Mouse (Mus musculus): Measurements from ENCODE around the gene Parpbp.

The Parpbp gene

DNA sequence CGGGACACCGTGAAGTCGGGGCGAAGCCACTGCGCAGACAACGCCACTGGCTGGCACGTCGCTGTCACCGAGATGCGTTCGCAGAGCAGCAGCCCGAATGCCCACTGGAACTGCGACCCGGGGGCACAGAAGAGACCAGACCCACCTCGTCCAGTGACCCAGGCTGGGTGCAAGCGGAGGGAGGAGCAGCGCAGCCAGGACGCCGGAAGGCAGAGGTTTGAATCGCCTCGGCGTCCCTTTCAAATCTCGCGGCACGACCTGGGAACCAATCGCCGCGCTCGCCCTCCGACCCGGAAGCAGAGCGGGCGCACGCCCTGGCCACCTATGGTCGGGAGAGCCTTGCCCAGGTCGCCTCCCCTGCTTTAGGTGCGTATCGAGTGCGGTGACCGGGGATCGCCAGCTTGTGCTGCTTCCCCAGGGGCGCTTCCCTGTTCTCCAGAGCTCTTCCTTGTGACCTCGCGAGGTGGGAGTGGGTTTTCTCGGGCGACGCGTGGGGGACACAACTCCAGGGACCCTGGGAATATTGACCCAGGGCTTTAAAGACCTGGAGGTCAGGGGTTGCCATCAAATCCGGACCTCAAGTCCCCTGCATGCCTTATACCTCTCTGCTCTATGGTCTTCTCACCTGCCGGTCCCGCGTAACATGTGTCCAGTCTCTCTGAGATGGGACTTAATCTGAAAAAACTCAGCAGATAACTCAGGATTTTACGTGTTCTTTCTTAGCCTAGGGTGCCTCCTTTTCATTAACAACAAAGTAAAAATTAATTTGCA lies at the start of gene Parpbp, which contains the start of gene Nup37:
Gene Parpbp (minus strand): TSS at position 235 of the 771 bp plus-strand sequence.
Gene Nup37 (plus strand): TSS at position 286 of the 771 bp plus-strand sequence.
- DNase-seq (ENCODE audit: extremely low spot score) = peak; percentile 91

DNA sequence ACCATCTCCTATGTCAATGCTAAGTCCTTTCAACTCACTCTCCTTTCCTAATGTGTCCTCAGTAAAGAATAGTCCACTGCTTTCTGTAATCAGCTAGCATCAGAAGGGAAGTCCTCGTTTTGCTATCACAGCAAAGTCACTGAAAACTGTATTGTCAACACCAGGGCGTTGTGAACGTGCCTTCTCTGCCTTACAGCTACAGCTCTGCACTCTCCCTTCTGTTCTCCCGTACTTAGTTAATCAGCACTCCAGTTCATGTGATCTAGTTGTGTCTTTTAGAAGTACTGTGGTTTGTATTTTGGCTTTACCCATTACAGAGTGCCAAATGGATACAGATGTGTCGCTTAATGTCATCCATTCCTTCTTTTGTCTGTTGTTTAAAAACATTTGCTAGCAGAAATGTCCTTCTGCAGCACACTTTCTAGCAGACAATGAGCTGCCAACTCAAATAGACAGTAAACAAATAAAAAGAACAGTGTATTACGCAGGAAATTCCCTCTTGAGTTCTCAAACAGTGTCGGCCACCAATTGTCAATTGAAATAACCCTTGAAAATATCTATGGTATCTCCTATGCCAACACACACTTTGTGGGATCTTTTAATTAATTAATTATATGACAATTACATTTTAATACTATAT lies 20.8 kb upstream of the Parpbp start:
- no peak for DNase-seq (ENCODE audit: extremely low spot score)

DNA sequence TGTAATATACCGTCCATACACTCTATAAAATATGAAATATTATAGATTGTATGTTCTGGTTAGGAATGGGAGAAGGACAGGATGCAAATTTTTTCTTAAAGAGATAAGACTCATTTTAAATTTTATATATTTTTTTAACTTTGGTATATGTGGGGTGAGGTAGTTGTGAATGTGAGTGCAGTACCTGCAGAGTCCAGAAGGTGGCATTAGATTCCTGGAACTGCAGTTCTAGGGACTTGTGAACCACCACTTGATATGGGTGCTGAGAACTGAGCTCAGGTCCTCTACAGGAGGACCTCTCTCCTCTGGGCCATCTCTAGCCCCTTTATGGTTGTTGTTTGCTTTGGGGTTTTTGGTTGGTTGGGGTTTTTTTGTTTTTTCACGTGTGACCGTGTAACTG lies 19.4 kb upstream of the Parpbp start:
- no peak for DNase-seq (ENCODE audit: extremely low spot score)

DNA sequence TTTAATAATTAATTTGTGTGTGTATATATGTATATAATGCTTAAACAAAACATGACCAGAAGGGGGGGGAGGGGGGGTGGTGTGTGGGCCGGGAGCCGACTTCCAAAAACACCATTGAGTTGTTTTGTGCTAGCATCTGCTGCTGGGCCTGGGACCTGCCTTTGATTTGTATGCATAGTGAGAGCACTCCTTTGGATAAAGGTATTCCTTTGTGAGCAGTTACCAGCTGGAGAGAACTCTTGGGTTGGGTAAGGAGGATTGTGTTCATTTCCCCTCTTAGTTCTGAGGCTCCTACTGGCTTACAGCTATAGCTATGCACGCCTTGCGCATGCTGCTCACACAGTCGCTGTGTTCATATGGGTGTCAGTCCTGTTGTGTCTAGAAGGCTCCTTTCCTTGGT lies 15.9 kb upstream of the Parpbp start:
- no peak for DNase-seq (ENCODE audit: extremely low spot score)

DNA sequence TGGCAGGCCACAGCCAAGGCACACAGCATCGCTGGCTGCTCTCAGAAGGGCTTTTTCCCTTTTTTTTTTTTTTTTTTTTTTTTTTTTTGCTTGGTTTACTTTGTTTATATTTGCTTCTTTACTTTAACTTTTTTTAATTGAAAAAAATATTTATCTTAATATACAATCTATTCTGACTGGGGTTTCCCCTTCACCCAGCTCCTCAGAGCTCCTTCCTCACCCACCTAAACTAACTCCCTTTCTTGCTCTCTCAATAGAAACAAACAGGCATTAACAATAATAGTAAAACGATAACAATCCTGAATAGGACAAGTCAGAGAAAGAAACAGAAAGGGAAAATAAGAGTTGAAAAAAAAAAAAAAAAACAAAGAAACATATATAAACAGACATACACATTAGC lies 15.4 kb upstream of the Parpbp start:
- no peak for DNase-seq (ENCODE audit: extremely low spot score)

DNA sequence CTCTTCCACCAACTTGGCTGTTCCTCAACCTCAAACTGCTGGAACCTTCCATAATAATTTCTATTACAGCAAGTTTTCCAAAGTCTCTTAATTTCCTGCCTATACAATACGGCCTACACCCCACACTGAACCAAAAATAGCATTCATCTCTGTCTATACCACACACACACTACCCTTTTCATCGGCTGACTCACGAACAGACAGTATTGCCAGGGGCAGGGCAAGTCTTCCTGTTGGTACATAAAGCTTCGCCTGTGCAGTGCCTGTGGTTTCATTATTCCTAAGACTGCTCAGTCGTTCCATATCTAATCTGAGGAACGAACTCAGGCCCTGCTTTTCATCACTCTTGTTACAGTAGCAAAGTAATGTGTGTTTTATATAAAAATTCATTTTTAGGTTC lies 4.9 kb upstream of the Parpbp start:
- DNase-seq (ENCODE audit: extremely low spot score) = no peak

DNA sequence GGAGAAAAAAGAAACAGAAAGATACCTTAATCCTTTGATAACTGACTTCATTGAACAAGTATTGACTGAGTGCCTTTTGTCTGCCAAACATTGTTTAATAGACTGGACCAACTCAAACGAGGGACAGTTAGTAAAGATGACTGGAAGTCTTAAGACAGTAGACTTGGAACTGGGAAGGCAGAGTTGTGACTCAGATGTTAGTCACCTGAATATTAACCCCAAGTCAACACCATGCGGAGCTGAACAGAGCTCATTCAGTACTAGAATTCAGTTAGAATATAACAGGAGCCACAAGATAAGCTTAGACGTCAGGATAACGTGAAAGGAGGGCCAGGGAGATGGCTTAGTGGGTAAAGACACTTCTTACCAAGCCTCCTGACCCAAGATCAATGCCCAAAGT lies 3.6 kb upstream of the Parpbp start:
- DNase-seq (ENCODE audit: extremely low spot score) = no peak

DNA sequence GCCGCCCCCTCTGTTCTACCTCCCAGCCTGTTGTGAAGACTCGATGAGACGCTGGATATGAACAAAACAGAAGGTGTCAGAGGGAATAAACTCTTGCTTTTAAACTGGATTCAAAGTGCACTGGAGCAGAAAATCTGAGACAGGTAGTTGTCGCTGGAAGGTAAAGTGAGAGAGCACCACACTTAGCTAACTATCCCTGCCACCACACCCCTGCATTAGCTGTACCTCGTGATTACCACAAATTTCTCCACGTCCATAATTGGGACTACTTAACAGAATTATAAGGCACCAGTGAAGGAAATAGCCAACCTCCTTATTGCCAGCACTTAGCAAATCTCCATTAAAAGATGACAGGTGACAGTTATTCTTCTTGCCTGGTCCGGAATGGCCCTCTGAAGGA lies 554 bp downstream of the Parpbp start:
- DNase-seq (ENCODE audit: extremely low spot score) = peak; percentile 5

DNA sequence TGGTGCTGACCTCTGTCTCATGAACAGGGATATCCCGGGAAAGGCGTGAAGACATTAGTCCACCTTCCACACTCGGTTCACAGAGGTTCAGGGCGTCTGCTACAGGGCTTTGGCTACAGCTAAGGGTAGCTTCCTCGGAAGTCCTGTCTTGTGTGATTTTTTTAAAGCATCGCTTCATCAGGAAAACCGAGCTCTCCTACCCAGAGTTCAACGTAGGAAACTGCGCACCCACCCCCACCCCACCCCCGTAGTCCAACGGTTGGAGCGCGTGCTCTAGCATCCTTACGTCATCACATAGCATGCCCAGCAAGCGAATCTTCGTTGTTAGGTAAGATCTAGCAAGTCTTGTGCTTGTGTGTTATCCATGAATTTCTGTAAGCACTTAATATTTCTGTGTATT lies 11.1 kb downstream of the Parpbp start:
- no peak for DNase-seq (ENCODE audit: extremely low spot score)

DNA sequence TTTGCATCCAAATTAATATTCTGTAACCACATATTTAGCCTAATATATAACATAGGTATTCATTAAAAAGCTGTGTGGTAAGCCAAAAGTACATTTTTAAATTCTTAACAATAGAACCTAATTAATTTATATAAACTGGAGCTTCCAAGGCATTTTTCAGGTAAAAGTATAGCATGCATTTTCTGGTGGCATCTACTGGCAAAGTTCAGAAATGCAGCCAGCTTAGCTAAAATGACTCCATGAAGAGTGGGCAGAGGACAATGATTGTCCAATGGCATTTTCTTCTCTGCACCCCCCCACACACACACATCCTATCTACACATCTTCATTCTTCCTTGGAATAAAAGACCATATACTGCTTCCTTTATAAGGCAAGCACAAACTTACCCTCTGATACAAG lies 27.0 kb downstream of the Parpbp start:
- no peak for DNase-seq (ENCODE audit: extremely low spot score)

DNA sequence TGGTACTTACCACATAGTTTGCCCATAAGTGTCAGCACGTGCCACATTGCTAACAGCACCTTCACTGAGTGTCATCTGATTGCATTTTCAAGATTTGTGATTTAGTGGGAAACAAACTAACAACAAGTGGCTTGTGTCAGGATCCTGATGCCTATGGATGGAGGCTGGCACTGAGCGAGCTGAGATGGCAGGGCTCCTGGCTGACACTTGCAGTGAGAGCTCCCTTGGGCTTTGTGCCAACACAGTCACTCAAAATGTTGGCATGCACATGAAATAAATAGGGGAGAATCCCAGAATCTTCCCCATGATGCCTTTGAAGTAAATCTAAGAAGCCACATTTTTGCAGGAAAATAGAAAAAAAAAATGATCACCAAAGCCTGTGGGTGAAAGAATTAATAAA lies 33.5 kb downstream of the Parpbp start:
- no peak for DNase-seq (ENCODE audit: extremely low spot score)

DNA sequence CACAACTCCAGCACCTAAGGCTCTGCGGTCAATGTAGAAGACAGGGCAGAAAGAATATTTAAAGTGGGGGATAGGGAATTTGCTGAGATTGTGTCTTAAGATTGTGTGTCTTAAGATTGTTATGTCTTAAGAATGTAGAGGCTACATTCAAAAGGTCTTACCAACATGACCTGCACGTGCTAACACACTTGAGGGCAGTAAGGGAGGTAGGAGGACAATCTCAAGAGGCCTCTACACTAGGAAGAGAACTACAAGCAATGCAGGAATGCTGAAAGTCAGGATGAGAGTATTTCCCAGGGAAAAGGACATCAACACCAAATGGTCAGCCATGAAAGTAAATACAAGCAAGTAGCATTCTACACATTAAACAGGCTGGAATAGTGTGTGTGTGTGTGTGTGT lies 40.6 kb downstream of the Parpbp start:
- DNase-seq (ENCODE audit: extremely low spot score) = no peak

DNA sequence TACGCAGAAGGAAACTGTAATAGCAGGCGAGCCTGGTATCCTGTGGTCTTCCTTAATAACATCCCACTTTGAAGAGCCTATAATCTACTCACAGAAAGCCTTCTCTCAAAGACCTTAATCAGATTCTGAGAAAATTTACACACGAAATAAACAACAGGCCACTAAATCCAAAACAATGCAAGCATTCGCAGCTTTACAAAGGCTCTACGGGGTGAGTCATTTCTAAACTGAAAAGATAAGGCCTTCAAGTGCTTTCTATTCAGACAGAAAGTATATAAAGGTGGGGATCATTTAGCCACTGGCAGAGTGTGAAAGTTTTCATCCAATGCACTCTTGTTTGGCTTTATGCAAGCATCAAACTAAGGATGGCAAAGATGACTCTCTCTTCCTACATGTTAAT lies 56.0 kb downstream of the Parpbp start, which contains the start of gene Pmch:
Gene Pmch (plus strand): TSS at position 301 of the 400 bp plus-strand sequence.
- no peak for DNase-seq (ENCODE audit: extremely low spot score)

DNA sequence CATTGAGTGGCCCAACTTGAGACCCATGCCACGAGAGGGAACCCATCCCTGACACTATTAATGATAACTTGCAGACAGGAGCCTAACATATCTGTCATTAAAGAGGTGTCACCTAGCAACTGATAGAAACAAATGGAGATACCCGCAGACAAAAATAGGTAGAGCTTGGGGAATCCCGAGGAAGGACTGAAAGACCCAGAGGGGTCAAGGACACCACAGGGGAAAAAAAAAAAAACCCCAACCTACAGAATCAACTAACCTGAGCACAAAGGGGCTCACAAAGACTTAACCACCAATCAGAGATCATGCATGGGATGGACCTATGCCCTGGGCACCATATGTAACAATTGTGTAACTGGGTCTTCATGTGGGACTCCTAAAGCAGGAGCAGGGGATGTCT lies 79.4 kb downstream of the Parpbp start:
- DNase-seq (ENCODE audit: extremely low spot score) = no peak

DNA sequence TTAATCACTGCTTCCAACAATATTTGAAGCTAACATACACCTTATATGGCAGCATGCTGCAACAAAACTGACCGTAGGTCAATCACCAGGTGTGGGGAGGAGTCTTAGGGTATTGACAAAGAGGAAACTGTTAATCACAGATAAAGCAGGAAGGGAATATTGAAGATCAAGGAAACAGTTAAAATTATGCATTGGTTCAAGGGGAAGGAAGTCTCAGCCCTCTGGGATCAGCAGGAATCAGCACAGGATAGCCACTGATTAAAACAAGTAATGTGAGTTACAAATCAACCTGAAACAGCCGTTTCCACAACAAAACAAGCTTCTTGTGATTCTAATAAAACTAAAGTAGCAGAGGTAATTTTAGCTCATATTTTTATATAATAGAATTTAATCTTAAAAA lies 81.9 kb downstream of the Parpbp start:
- DNase-seq (ENCODE audit: extremely low spot score) = no peak

DNA sequence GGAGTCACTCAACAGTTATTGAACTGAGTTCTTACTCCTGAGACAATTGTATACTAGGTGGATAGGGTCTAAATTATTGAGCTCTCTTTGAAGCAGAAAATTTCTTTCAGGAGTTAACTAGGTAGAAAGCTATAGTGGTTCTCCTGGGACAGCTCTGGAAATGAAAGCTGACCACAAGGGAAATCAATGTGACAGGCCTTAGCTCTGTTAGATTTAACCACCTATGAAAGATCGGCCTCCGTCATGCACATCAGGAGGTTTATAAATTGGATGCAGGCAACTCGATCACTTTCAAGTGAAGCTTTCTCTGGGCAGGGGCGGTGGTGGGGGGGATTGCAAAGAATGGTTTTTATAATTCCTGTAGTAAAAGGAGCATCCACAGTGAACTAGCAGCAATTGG lies 83.3 kb downstream of the Parpbp start:
- no peak for DNase-seq (ENCODE audit: extremely low spot score)

DNA sequence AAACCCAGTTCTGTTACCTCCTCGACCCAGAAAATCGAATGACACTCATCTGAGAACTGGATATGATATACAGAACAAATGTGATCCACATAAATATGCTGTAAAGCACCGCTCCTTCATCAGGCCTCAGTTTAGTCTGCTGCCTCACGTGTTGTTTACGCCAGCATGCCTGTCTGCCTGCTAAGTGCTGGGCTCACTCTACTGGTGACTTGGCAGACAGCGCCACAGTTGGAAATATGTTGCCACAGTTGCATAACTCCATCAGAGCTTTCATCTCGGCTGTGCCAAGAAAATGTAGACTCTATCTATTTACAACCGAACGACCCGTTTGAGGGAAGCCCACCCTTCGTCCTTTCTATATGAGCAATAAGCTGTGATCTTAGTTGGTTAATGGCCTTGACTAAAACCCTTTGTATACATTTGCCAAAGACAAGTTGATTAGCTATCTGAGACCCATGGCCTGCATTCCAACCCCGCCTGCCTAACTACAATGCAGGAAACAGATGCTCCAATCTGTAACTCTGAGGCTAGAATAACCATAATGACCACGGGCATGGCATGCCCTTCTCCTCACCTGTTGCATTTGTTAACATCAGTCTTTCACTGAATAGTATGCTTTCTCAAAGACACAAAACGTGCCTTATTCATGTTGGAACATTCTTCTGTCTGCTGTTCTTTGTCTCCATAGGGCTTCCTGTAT lies 89.6 kb downstream of the Parpbp start:
- DNase-seq (ENCODE audit: extremely low spot score) = no peak

DNA sequence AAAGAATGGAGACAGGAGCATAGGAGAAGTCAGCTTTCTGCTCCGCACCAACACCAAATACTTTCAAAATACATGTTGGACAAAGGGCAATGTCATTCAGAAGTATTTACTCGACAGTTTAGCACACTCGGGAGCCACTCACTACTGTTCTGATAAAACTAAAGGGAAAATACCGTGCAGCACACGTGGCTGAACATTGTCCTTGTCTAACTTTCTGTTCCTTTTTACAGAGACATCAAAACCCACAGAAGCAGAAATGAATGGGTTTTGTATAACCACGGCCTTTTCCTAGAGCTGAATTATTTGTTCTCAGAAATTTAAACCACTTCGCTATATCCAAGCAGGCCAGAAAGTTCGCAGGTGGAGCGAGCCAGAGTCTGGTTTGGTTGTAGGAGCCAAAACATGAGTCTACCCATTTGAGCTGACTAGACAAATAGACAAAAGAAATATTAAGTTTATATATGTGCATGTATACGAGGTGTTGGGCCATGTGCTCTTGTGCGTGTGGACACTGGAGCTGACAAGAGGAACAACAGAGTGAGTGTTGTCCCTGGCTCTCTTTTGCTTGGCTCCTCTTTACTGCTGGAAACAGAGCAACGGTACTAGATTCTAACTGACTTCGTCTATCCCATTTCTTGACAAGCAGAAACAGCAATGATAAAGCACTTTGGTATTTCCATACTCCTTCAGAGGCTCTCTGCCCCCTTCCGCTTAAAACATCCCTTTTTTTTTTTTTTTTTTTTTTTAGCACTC lies 92.3 kb downstream of the Parpbp start:
- DNase-seq (ENCODE audit: extremely low spot score) = no peak

DNA sequence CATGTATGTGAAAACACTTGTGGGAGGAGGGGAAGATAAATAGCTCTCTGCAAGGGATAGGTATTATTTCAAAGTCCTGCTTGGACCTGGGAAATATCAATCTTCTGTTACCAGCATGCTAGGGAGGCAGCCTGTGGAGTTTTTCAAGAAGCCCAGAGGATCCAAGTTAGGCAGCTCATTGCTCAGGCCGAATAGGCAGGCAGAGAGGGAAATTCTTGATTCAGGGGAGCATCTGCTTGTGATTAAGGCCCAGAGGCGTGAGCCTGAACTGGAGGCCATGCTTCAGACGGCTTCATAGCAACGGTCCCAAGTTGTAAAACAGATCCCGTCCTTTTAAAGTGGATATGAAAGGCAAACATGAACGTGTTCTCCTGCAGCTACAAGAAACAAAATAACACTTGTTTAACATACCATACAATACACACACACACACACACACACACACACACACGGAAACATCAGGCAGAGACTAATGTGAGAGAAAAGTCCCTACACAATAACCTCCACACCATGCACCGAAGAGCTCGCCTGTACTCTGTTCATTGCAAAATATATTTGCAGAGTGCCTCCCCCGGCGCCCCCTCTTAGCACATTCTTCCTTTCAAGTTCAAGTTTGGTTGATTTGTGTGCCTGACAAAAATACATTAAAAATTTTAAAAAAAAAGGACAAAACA lies 100.5 kb downstream of the Parpbp start:
- DNase-seq (ENCODE audit: extremely low spot score) = peak; percentile 52

DNA sequence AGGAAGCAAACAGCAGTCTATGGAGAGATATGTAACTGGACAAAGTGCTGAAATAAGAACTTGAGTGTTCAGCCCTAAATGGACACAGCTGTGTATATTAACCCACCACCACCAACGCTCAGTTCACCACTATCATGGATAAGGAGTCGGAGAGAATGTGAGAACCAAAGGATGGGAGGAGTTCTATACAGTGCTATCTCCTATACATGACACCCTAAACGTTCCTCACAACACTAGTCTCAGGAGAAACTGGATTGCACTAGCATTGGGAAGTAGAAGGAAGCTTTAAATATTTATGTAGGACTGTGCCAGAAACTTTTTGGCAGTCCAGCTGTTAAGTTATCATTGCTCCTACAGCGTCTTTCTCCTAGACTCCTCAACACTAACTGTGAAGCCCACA lies 102.4 kb downstream of the Parpbp start:
- no peak for DNase-seq (ENCODE audit: extremely low spot score)

Measured in embryo, embryonic 9.5 days (tissue).